Mouse (Mus musculus): ENCODE measurements around the gene Zg16. TPM values are rescaled to one million over a fixed set of nuclear protein-coding genes. Genes with fewer than 3 reads are reported as not detected.

The Zg16 gene
- polyA plus RNA-seq, 1 experiment from 2014 or later: not detected

- Histone ChIP-seq H3K4me2 (ENCODE audit: low read depth) (peak within 1 kb of the TSS; percentile 92), H3K27ac (ENCODE audit: low read depth, low read length) (peak within 1 kb of the TSS; percentile 91), H3K4me3 (ENCODE audit: low read depth, low read length) (peak within 1 kb of the TSS; percentile 76), H3K9me3 (ENCODE audit: control insufficient read depth, low read length) (no peaks in the 10 kb centered on the region), H3K9ac (ENCODE audit: low read length) (peak within 1 kb of the TSS; percentile 91), H3K27me3 (ENCODE audit: control insufficient read depth, insufficient read depth, low read length) (no peaks in the 10 kb centered on the region), H3K36me3 (ENCODE audit: control insufficient read depth, insufficient read depth, low read length) (peaks cover 8% of the 10 kb centered on the region), H3K4me1 (ENCODE audit: control insufficient read depth, insufficient read depth, low read length) (peaks cover 25% of the 10 kb centered on the region)
- 5% methylated on average over 39 of the region's 39 CpGs for WGBS
- DNase-seq (ENCODE audit: low spot score) (peak; percentile 99), ATAC-seq (ENCODE audit: insufficient read depth, low FRiP score, low TSS enrichment) (peak; percentile 78)
Measured at GRCm38 (mm10) chr7:127016971-127017949, 69.9 kb downstream of the Zg16 start, which contains the start of gene Pagr1a. TSS of gene Pagr1a (minus strand) at chr7:127017352.

DNA sequence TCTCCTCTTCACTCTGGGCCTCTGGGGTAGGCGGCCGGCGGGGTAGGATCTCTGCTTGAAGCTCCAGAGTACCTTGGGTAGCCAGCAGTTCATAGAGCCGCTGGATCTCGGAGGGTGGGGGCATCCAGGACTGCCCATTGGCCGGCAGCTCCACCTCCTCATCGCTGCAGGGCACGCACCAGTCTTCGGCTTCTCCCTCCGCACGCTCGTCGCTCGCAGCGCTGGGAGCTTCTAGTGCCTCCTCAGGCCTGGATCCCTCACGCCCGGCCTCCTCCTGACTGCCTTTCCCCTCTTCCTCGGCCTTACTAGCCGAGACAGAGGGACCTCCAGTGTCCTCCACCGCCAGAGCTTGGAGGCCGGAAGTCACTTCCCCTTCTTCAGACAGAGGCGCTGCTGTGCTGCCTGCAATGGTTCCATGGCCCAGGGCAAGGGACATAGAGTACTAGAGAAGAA lies 70.6 kb downstream of the Zg16 start:
- Histone ChIP-seq H3K4me2 (ENCODE audit: low read depth) (peak overlapping the region; percentile 92), H3K27me3 (ENCODE audit: control insufficient read depth, insufficient read depth, low read length) (no peaks in the 10 kb centered on the region), H3K4me3 (ENCODE audit: low read depth, low read length) (peak overlapping the region; percentile 76), H3K4me1 (ENCODE audit: control insufficient read depth, insufficient read depth, low read length) (peaks cover 21% of the 10 kb centered on the region), H3K27ac (ENCODE audit: low read depth, low read length) (peak overlapping the region; percentile 91), H3K9ac (ENCODE audit: low read length) (peak overlapping the region; percentile 91), H3K9me3 (ENCODE audit: control insufficient read depth, low read length) (no peaks in the 10 kb centered on the region), H3K36me3 (ENCODE audit: control insufficient read depth, insufficient read depth, low read length) (peaks cover 8% of the 10 kb centered on the region)
- DNase-seq (ENCODE audit: low spot score) (no peak), ATAC-seq (ENCODE audit: insufficient read depth, low FRiP score, low TSS enrichment) (peak; percentile 45)
- 1% methylated on average over 22 of the region's 22 CpGs for WGBS

- peak within 1 kb of the TSS; percentile 92 for H3K4me2 ChIP-seq (ENCODE audit: low read depth)
- peak within 1 kb of the TSS; percentile 91 for H3K9ac ChIP-seq (ENCODE audit: low read length)
- DNase-seq (ENCODE audit: low spot score) (no peak), ATAC-seq (ENCODE audit: insufficient read depth, low FRiP score, low TSS enrichment) (no peak)
- no peaks in the 10 kb centered on the region for H3K9me3 ChIP-seq (ENCODE audit: control insufficient read depth, low read length)
- H3K4me3 ChIP-seq (ENCODE audit: low read depth, low read length): peak within 1 kb of the TSS; percentile 76
- H3K27ac ChIP-seq (ENCODE audit: low read depth, low read length): peak within 1 kb of the TSS; percentile 91
- H3K36me3 ChIP-seq (ENCODE audit: control insufficient read depth, insufficient read depth, low read length): peaks cover 8% of the 10 kb centered on the region
- H3K27me3 ChIP-seq (ENCODE audit: control insufficient read depth, insufficient read depth, low read length): no peaks in the 10 kb centered on the region
- peaks cover 20% of the 10 kb centered on the region for H3K4me1 ChIP-seq (ENCODE audit: control insufficient read depth, insufficient read depth, low read length)
Measured at GRCm38 (mm10) chr7:127016481-127016485, 70.8 kb downstream of the Zg16 start, which contains the start of gene Pagr1b. TSS of gene Pagr1b (minus strand) at chr7:127016484.

GRCm38 (mm10) chr7:127016081-127016480 lies 71.0 kb downstream of the Zg16 start:
- Histone ChIP-seq H3K27me3 (ENCODE audit: control insufficient read depth, insufficient read depth, low read length) (no peaks in the 10 kb centered on the region), H3K9me3 (ENCODE audit: control insufficient read depth, low read length) (no peaks in the 10 kb centered on the region), H3K4me2 (ENCODE audit: low read depth) (peak overlapping the region; percentile 92), H3K4me1 (ENCODE audit: control insufficient read depth, insufficient read depth, low read length) (peaks cover 20% of the 10 kb centered on the region), H3K4me3 (ENCODE audit: low read depth, low read length) (peak overlapping the region; percentile 76), H3K9ac (ENCODE audit: low read length) (peak overlapping the region; percentile 91), H3K27ac (ENCODE audit: low read depth, low read length) (peak overlapping the region; percentile 91), H3K36me3 (ENCODE audit: control insufficient read depth, insufficient read depth, low read length) (peaks cover 8% of the 10 kb centered on the region)
- DNase-seq (ENCODE audit: low spot score) (no peak), ATAC-seq (ENCODE audit: insufficient read depth, low FRiP score, low TSS enrichment) (peak; percentile 14; the same call in 1 of the 2 replicates)
- 2% methylated on average over 10 of the region's 10 CpGs for WGBS

DNA sequence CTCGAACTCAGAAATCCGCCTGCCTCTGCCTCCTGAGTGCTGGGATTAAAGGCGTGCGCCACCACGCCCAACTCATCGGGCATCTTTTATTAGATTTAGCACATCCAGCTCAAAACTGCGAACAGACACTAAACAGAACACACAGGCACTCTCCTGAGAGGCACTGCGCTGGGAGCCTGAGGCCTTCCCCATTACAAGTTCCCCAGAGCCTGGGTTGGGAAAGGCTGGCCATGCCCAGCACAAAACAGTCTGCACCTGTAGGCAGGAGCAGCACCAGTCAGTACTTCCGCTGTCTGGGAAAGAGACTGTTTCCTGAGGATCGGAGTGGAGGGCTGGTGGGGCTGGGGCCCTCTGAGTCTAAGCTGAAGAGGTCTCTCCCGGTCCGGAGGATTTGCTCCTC lies 72.1 kb downstream of the Zg16 start:
- no peak for DNase-seq (ENCODE audit: low spot score)
- no peaks in the 10 kb centered on the region for H3K9me3 ChIP-seq (ENCODE audit: control insufficient read depth, low read length)
- H3K4me3 ChIP-seq (ENCODE audit: low read depth, low read length): peak overlapping the region; percentile 76; the same call in 1 of the 2 replicates
- H3K4me2 ChIP-seq (ENCODE audit: low read depth): peak overlapping the region; percentile 92
- no peaks in the 10 kb centered on the region for H3K27me3 ChIP-seq (ENCODE audit: control insufficient read depth, insufficient read depth, low read length)
- H3K9ac ChIP-seq (ENCODE audit: low read length): no peak overlapping the region
- 97% methylated on average over 12 of the region's 12 CpGs for WGBS
- H3K27ac ChIP-seq (ENCODE audit: low read depth, low read length): no peak overlapping the region
- H3K36me3 ChIP-seq (ENCODE audit: control insufficient read depth, insufficient read depth, low read length): peaks cover 8% of the 10 kb centered on the region
- no peak for ATAC-seq (ENCODE audit: insufficient read depth, low FRiP score, low TSS enrichment)
- peaks cover 16% of the 10 kb centered on the region for H3K4me1 ChIP-seq (ENCODE audit: control insufficient read depth, insufficient read depth, low read length)

DNA sequence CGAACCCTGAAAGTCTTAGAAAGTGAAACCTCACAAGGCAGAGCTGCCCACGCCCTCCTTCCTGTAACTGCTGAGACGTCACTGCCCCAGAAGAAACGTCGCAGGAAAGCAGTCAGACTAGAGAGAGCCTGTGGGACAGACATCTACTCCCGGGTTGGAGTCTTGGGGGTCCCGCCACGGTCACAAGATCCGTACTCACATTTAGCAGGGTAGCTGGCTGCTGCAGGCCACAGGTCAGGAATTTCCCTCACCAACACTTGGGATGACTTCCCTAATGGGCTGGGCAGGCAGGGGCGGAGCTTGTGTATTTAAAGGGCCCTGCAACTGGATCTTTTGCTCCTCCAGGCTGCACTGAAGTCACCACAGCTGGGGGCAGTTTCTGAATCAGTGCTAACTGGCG lies 72.8 kb downstream of the Zg16 start, which contains the start of gene Mvp:
Gene Mvp, minus strand, starts transcription at position 302 of the 400 bp plus-strand sequence.
- H3K36me3 ChIP-seq (ENCODE audit: control insufficient read depth, insufficient read depth, low read length): peaks cover 8% of the 10 kb centered on the region
- H3K9ac ChIP-seq (ENCODE audit: low read length): 0 out of 2 replicates have a peak within 1 kb of the TSS, but pooled peaks have one; percentile 27
- peaks cover 16% of the 10 kb centered on the region for H3K4me1 ChIP-seq (ENCODE audit: control insufficient read depth, insufficient read depth, low read length)
- ATAC-seq (ENCODE audit: insufficient read depth, low FRiP score, low TSS enrichment) (no peak), DNase-seq (ENCODE audit: low spot score) (no peak)
- H3K4me2 ChIP-seq (ENCODE audit: low read depth): peak within 1 kb of the TSS; percentile 92
- no peaks in the 10 kb centered on the region for H3K9me3 ChIP-seq (ENCODE audit: control insufficient read depth, low read length)
- H3K27ac ChIP-seq (ENCODE audit: low read depth, low read length): no peak within 1 kb of the TSS
- peak within 1 kb of the TSS; percentile 76 for H3K4me3 ChIP-seq (ENCODE audit: low read depth, low read length)
- WGBS: 71% methylated on average over 11 of the region's 11 CpGs
- no peaks in the 10 kb centered on the region for H3K27me3 ChIP-seq (ENCODE audit: control insufficient read depth, insufficient read depth, low read length)

- Histone ChIP-seq H3K9ac (ENCODE audit: low read length) (no peak overlapping the region), H3K27me3 (ENCODE audit: control insufficient read depth, insufficient read depth, low read length) (no peaks in the 10 kb centered on the region), H3K4me1 (ENCODE audit: control insufficient read depth, insufficient read depth, low read length) (peaks cover 16% of the 10 kb centered on the region), H3K36me3 (ENCODE audit: control insufficient read depth, insufficient read depth, low read length) (peaks cover 8% of the 10 kb centered on the region), H3K27ac (ENCODE audit: low read depth, low read length) (no peak overlapping the region), H3K4me2 (ENCODE audit: low read depth) (no peak overlapping the region), H3K9me3 (ENCODE audit: control insufficient read depth, low read length) (no peaks in the 10 kb centered on the region), H3K4me3 (ENCODE audit: low read depth, low read length) (no peak overlapping the region)
- WGBS: 92% methylated on average over 6 of the region's 6 CpGs
- no peak for ATAC-seq (ENCODE audit: insufficient read depth, low FRiP score, low TSS enrichment)
- DNase-seq (ENCODE audit: low spot score): no peak
Measured at GRCm38 (mm10) chr7:127013385-127013784, 73.7 kb downstream of the Zg16 start.

- Histone ChIP-seq H3K9ac (ENCODE audit: low read length) (no peak overlapping the region), H3K4me3 (ENCODE audit: low read depth, low read length) (no peak overlapping the region), H3K4me1 (ENCODE audit: control insufficient read depth, insufficient read depth, low read length) (peaks cover 16% of the 10 kb centered on the region), H3K9me3 (ENCODE audit: control insufficient read depth, low read length) (no peaks in the 10 kb centered on the region), H3K36me3 (ENCODE audit: control insufficient read depth, insufficient read depth, low read length) (peaks cover 8% of the 10 kb centered on the region), H3K27me3 (ENCODE audit: control insufficient read depth, insufficient read depth, low read length) (no peaks in the 10 kb centered on the region), H3K4me2 (ENCODE audit: low read depth) (no peak overlapping the region), H3K27ac (ENCODE audit: low read depth, low read length) (no peak overlapping the region)
- DNase-seq (ENCODE audit: low spot score) (no peak), ATAC-seq (ENCODE audit: insufficient read depth, low FRiP score, low TSS enrichment) (no peak)
- 97% methylated on average over 10 of the region's 10 CpGs for WGBS
Measured at GRCm38 (mm10) chr7:127012845-127013244, 74.3 kb downstream of the Zg16 start.

- DNase-seq (ENCODE audit: low spot score) (no peak), ATAC-seq (ENCODE audit: insufficient read depth, low FRiP score, low TSS enrichment) (no peak)
- no peak overlapping the region for H3K4me3 ChIP-seq (ENCODE audit: low read depth, low read length)
- WGBS: 93% methylated on average over 6 of the region's 6 CpGs
- peaks cover 16% of the 10 kb centered on the region for H3K4me1 ChIP-seq (ENCODE audit: control insufficient read depth, insufficient read depth, low read length)
- H3K27me3 ChIP-seq (ENCODE audit: control insufficient read depth, insufficient read depth, low read length): no peaks in the 10 kb centered on the region
- no peak overlapping the region for H3K4me2 ChIP-seq (ENCODE audit: low read depth)
- no peaks in the 10 kb centered on the region for H3K9me3 ChIP-seq (ENCODE audit: control insufficient read depth, low read length)
- no peak overlapping the region for H3K27ac ChIP-seq (ENCODE audit: low read depth, low read length)
- no peak overlapping the region for H3K9ac ChIP-seq (ENCODE audit: low read length)
- H3K36me3 ChIP-seq (ENCODE audit: control insufficient read depth, insufficient read depth, low read length): peaks cover 8% of the 10 kb centered on the region
Measured at GRCm38 (mm10) chr7:127012374-127012773, 74.8 kb downstream of the Zg16 start.

Data from neural tube, embryonic 11.5 days (tissue).